Mouse (Mus musculus): ENCODE measurements around the gene Sos2. TPM values are rescaled to one million over a fixed set of nuclear protein-coding genes. Genes with fewer than 3 reads are reported as not detected.
A peak's percentile ranks its signal among the peaks of the same experiment; 100 is the strongest.

Gene Sos2
- polyA plus RNA-seq, 1 experiment: 50.3 TPM

DNA sequence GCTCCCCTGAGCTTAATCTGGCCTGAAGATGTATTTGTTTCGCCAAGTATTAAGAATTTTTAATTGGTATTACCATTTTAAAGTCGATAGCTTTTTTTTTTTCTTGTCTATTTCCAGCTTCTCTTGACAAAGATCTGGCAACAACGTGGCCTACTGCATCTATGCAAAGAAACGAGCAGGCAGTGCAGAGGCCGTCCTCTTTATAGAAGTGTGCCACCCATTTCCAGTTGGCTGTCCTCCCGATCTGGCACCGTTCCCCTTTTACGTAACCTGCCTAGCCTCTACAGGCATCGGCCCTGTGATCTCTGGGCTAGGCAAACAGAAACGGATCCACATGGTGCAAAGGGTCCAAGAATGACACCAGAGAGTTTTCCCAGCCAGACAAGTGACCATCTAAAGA lies 1.9 kb upstream of the Sos2 start:
- Histone ChIP-seq H3K27ac (ENCODE audit: insufficient read depth, low read length) (peak overlapping the region; percentile 26; the same call in 1 of the 2 replicates), H3K4me1 (ENCODE audit: control insufficient read depth, insufficient read depth, low read length) (peaks cover 5% of the 10 kb centered on the region), H3K27me3 (ENCODE audit: control insufficient read depth, insufficient read depth, low read length) (no peaks in the 10 kb centered on the region), H3K4me3 (replicated peaks; ENCODE audit: insufficient read depth, low read depth, low read length) (peak overlapping the region; percentile 1)
- 2% methylated on average over 10 of the region's 10 CpGs for WGBS
- peak; percentile 93 to 94 for DNase-seq
- TF ChIP-seq POLR2A (IDR thresholded peaks at IDR 0.05; ENCODE audit: borderline replicate concordance, insufficient read depth, low read length) (peak; percentile 59; the same call in 1 of the 2 replicates), CTCF (IDR thresholded peaks at IDR 0.05; ENCODE audit: borderline replicate concordance, insufficient read depth, low read depth, low read length) (no peak)

DNA sequence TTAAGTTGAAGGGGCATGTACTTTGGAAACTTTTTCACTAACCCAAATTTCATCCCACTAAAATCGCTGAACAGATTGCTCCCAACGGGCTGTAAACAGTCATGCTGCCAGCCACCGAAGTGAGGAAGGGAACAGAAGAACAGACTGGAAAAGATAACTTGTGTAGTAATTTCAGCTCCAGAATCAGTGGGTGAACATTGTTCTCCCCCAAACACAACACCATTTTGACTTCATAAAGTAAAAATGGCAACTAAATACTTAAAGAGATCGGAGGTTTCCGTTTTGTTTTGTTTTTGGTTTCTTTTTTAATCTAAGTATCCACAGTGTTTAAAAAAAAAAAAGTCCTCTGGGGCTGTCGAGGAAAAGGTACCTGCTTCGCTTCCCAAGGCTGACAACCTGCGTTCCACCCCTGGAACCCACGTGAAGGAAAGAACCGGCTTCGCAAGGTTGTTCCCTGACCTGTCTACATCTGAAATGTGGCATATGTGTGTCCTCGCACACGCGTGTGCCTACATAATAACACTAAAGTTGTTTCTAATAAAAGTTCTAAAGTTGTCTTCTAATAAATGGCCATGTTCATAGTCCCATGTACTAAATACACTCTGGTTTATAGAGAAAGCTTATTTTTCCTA lies 1.3 kb upstream of the Sos2 start:
- TF ChIP-seq POLR2A (IDR thresholded peaks at IDR 0.05; ENCODE audit: borderline replicate concordance, insufficient read depth, low read length) (no peak), CTCF (IDR thresholded peaks at IDR 0.05; ENCODE audit: borderline replicate concordance, insufficient read depth, low read depth, low read length) (no peak)
- Histone ChIP-seq H3K4me1 (ENCODE audit: control insufficient read depth, insufficient read depth, low read length) (peaks cover 5% of the 10 kb centered on the region), H3K27ac (ENCODE audit: insufficient read depth, low read length) (no peak overlapping the region), H3K4me3 (replicated peaks; ENCODE audit: insufficient read depth, low read depth, low read length) (peak overlapping the region; percentile 44), H3K27me3 (ENCODE audit: control insufficient read depth, insufficient read depth, low read length) (no peaks in the 10 kb centered on the region)
- DNase-seq: peak in 1 of 2 experiments; percentile 23
- 35% methylated on average over 14 of the region's 14 CpGs for WGBS

GRCm38 (mm10) chr12:69682065-69682787 lies 574 bp upstream of the Sos2 start:
- Histone ChIP-seq H3K27ac (ENCODE audit: insufficient read depth, low read length) (peak overlapping the region; percentile 92), H3K27me3 (ENCODE audit: control insufficient read depth, insufficient read depth, low read length) (no peaks in the 10 kb centered on the region), H3K4me3 (replicated peaks; ENCODE audit: insufficient read depth, low read depth, low read length) (peak overlapping the region; percentile 90), H3K4me1 (ENCODE audit: control insufficient read depth, insufficient read depth, low read length) (peaks cover 5% of the 10 kb centered on the region)
- peak; percentile 89 to 90 for DNase-seq
- WGBS: 1% methylated on average over 50 of the region's 54 CpGs
- TF ChIP-seq CTCF (IDR thresholded peaks at IDR 0.05; ENCODE audit: borderline replicate concordance, insufficient read depth, low read depth, low read length) (no peak), POLR2A (IDR thresholded peaks at IDR 0.05; ENCODE audit: borderline replicate concordance, insufficient read depth, low read length) (no peak; the same call in 1 of the 2 replicates)

GRCm38 (mm10) chr12:69680635-69681565 lies 752 bp downstream of the Sos2 start:
- peak overlapping the region; percentile 92 for H3K27ac ChIP-seq (ENCODE audit: insufficient read depth, low read length)
- H3K4me1 ChIP-seq (ENCODE audit: control insufficient read depth, insufficient read depth, low read length): peaks cover 9% of the 10 kb centered on the region
- under 1% methylated on average over 56 of the region's 56 CpGs for WGBS
- no peaks in the 10 kb centered on the region for H3K27me3 ChIP-seq (ENCODE audit: control insufficient read depth, insufficient read depth, low read length)
- peak overlapping the region; percentile 90 for H3K4me3 ChIP-seq (replicated peaks; ENCODE audit: insufficient read depth, low read depth, low read length)
- peak; percentile 52 to 69 for DNase-seq
- no peak for TF ChIP-seq POLR2A (IDR thresholded peaks at IDR 0.05; ENCODE audit: borderline replicate concordance, insufficient read depth, low read length)

- H3K4me1 ChIP-seq (ENCODE audit: control insufficient read depth, insufficient read depth, low read length): peaks cover 12% of the 10 kb centered on the region; the same call in 1 of the 2 replicates
- 20% methylated on average over 4 of the region's 4 CpGs for WGBS
- no peaks in the 10 kb centered on the region for H3K27me3 ChIP-seq (ENCODE audit: control insufficient read depth, insufficient read depth, low read length)
- peak; percentile 41 to 62 for DNase-seq
- no peak overlapping the region for H3K4me3 ChIP-seq (replicated peaks; ENCODE audit: insufficient read depth, low read depth, low read length)
- no peak overlapping the region for H3K27ac ChIP-seq (ENCODE audit: insufficient read depth, low read length)
- no peak for TF ChIP-seq POLR2A (IDR thresholded peaks at IDR 0.05; ENCODE audit: borderline replicate concordance, insufficient read depth, low read length)
- no peak for TF ChIP-seq CTCF (IDR thresholded peaks at IDR 0.05; ENCODE audit: borderline replicate concordance, insufficient read depth, low read depth, low read length)
Measured at GRCm38 (mm10) chr12:69676157-69676556, 5.5 kb downstream of the Sos2 start.

DNA sequence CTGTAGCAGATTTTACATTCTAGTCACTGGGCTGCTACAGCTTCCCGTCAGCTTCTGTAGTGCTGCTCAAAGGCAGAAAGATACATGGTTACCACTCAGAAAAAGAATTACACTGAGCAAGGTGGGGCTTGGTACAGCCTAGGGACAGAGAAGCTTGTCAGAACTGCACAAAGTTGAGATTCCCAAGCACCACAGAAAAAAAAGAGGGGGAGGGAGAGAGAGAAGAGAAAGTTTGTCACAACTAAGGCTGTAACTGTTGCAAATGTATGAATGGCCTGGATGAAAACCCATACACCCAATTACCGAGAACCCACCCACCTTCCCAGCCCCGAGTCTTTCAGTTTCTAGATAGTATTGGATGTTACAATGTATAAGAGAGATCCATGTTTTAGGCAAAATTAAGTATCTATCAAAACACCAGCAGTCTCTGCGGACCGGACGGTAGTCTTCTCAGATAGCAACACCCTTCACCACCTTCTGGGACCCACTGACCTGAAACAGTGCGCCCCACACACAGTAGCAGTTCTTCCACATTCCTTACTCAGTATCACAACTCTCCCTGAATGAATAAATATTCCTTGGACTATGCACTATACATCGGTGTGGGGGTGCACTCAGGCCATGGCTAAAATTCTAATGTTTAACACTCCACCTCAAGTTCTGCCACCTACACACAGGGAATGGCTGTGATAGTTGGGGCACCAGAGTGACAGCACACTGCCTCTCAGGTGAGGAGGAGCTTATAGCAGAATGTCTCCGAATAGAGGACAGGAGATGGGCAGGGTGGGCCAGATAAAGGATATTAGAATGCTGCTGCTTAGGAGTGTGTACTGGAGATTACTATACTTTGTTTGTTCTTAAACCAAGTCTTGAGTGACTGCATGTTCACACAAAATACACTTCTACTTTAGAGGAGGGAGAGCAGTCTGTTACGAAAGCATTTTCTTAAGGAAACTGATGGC lies 6.8 kb downstream of the Sos2 start:
- H3K4me1 ChIP-seq (ENCODE audit: control insufficient read depth, insufficient read depth, low read length): peaks cover 12% of the 10 kb centered on the region; the same call in 1 of the 2 replicates
- 84% methylated on average over 10 of the region's 10 CpGs for WGBS
- no peak overlapping the region for H3K4me3 ChIP-seq (replicated peaks; ENCODE audit: insufficient read depth, low read depth, low read length)
- TF ChIP-seq CTCF (IDR thresholded peaks at IDR 0.05; ENCODE audit: borderline replicate concordance, insufficient read depth, low read depth, low read length) (no peak), POLR2A (IDR thresholded peaks at IDR 0.05; ENCODE audit: borderline replicate concordance, insufficient read depth, low read length) (no peak)
- no peak overlapping the region for H3K27ac ChIP-seq (ENCODE audit: insufficient read depth, low read length)
- no peaks in the 10 kb centered on the region for H3K27me3 ChIP-seq (ENCODE audit: control insufficient read depth, insufficient read depth, low read length)
- no peak for DNase-seq
